Mouse (Mus musculus): ENCODE measurements at regions not wholly inside any gene's neighbourhood (a gene's known extent, or its start where the extent isn't known, plus 50 kb on each side); places are given as distances from the start of the nearest gene placed in this dataset.

DNA sequence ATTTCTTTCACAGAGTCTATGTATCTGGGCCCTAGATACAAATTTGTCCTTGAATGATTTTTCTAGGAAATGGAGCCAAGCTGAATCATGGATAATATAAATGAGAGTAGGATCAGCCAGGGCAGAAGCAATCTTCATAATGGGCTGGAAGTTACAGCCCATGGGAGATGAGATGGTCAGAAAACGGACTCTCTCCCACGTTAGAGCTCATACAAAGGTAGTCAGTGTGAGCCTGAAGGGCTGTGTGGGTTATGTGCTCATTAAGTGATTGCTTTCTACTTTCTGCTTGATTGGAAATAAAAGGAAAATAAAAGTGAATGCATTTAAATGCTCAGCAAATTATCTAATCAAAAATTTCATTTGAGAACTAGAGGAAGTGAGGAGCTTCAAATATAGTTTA is 2017.1 kb upstream of the Pcdh20 start:
- no peak for DNase-seq

DNA sequence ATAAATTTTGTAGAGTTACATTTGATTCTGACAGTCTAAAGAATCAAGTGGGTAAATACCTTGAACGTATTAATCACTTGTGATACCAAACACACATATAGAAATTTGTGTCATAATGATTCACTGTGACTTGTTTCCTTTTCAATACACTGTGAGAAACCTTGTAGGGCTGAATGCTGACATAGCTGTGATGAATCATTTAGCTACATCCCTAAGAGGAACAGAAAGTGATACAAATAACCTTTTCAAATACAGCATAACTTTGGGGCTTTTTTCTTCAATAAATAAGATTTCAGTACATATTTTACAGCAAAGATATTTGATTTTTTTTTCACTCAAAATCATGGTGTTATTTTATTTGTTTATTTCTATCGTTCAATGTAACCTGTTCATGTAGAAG is 1976.8 kb upstream of the Pcdh20 start:
- DNase-seq: no peak

DNA sequence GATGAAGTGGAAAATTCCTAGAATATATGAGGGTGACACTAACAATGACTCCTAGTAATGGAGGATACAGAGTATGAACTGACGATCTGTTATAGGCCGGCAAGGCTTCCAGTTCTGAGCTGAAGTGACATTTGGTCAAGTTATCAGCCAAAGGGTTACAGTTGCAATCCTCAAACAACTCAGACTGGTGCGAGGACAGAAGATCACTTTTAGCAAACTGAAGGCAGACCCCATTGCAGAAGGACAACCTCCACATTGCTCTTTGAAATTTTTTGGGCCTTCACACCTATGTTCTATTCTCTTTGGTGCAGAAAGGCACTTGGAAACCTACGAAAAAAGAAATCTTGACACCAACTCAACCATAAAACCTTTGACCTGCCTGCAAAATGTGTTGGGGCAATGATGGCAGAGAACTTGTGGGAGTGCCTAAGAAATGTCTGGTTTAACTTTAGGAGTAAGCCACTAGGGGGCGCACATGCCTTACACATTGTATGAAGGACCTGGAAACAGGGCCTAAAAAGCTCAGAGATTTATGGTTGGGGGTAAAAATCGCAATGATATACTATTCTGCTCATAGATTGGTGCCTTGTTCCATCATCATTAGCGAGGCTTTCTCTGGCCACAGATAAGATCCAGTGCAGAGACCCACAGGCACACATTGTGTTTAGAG is 1961.8 kb upstream of the Pcdh20 start:
- peak; percentile 23 for DNase-seq

DNA sequence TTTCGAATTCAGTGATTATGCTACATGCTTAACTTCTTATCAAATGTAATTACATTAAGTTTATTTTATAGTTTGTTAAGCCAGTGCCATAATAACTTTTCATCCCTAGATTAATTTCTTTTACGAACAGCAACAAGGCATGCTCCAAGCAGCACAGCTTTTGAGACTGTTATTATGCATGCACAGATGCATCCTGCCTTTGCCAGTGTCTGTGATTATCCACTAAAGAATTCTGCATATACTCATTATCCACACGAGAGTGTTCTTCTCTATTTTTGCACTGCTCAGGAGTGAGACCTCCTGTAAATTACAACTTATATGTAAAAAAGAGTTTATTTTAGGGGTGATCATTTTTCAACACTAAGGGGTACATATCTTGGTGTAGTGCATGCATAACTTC is 1941.5 kb upstream of the Pcdh20 start:
- DNase-seq: no peak

DNA sequence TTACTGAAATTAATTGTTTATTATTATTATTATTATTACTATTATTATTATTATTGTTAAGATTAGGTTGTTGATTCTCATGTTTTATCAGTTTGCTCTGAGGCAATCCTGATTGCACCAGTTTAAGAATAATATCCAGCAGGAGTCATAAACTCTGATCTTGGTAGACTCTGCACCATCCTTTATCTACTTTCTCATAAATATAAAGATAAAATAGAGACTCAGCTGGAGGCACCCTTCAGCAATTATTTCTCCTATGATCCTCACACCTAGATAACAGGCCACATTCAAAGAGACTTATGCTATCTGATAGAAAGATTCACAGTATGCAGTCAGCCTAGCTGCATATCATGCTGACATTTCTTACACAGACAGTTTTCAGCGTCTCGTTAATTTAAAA is 1935.2 kb upstream of the Pcdh20 start:
- DNase-seq: no peak

DNA sequence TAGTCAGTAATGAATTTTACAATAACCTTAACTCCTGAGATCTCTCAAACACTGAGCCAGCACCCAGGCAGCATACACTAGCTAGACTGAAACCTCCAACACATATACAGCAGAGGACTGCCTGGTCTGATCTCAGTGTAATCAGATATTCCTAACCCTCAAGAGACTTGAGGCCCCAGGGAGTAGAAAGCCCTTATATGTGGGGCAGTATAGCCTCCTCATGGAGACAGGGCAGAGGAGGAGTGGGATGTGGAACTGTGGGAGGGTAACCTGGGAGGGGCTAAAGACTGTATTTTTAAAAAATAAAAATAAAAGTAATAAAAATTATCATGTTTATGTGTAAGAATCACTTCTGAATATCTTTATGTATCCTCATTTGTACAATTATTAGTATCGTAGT is 1934.3 kb upstream of the Pcdh20 start:
- DNase-seq: no peak

DNA sequence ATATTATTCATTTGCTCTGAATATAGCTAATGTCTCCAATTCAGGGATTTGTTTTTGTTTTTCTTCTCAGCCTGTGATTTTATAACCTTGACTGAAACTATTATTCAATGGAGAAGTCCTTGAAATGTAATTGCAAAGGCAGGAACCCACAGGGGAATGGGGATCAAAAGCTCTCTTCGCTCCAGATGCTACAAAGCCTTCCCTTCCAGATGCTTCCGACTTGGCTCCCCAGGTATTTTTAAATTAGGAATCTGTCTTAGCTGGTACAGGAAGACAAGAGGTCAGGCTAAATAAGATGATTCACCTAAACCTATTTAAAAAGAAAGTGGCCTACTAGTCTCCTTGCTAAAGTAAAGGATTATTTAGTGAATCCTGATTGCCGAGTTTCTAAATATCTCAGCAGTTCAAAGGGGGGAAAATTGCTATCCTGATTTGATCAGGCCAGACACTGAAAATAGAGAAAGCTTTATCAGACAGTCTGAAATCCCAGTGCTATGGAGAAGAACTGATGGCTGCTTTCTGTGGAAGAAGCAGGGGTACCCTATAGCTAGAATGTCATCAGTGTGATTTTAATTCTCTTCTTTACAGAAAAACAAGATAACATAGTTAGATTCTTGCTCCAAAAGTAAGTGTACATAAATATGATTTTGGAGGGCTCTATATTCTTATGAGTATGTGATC is 1896.2 kb upstream of the Pcdh20 start:
- no peak for DNase-seq

DNA sequence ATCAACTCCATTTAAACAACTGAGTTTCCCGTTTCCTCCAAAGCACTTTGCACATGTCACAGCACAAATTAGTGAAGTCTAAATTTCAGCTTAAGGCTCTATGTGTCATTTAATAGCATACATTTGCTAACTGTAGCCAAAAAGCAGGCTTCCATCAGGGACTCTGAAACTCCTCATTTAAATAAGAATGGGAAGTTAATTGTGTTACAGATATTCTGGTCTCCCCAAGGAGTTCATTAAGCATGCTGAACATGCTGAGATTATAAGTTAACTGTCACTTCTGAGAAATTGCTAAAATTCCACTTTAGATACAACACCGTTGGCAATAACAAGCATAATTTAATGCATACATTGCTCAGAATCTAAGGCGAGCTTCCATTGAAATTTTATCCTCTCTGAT is 1863.3 kb upstream of the Pcdh20 start:
- no peak for DNase-seq

DNA sequence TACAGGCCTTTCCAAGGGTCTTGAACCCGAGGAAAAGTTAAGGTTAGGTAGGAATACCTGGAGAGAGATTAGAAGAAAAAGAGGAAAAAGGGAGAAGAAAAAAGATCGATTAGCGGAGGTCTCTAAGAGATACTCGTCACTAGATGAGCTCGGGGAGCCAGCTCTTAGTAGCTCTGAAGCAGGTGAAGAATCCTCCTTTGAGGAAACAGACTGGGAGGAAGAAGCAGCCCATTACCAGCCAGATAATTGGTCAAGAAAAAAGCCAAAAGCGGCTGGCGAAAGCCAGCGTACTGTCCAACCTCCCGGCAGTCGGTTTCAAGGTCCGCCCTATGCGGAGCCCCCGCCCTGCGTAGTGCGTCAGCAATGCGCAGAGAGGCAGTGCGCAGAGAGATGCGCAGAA is 1824.3 kb upstream of the Pcdh20 start:
- DNase-seq: peak; percentile 31

DNA sequence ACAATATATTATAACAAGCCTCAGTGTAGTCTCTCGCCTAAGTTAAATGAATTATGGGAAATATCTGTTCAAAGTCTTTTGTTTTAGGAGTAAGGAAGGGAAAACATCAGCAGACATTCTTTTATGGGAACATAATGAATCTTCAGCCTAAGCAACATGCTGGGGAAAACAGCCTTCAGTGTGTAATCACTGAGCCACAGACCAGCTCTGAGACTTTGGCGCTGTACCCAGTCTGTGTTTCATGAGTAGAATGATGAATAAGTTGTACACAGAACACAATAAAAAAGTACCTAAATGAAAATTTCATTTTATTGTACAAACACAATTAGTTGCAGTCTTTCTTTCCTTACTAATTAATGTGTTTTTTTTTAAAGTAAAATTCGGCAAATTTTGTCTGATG is 1774.8 kb upstream of the Pcdh20 start:
- DNase-seq: no peak

DNA sequence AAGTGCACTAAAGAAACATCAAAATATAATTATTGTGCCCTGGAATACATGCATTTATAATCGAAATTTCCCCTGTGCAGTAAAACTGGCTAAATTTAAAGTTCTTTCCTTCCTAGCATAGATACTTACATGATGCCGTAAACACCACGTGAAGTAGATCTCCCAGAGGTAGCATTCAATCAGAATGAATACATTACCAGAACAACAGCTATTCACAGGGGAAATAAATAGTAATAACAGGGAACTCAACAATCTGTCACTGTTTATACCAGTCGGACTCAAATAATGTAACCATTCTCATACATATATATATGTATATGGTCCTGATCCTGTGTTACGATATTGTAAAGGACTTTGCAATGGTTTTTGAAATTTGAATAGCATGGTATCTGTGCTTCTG is 1761.5 kb upstream of the Pcdh20 start:
- DNase-seq: no peak

DNA sequence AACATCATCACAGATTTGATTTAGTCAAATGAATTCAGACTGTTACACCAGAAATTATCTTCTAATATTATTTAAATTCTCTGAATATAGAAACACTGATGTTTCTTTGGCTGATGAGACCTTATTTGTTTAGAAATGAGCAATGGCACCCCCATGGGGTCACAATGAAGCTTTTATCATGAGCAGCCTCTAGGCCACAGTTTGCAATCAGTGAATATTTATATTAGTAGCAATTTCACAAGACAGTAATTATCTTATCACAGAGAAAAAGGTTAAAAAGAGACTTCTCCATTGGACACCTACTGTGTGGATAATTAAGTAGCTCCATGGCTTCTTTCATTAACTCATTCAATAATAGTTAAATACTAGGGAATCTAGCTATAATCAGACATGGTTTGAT is 1729.1 kb upstream of the Pcdh20 start:
- DNase-seq: no peak

DNA sequence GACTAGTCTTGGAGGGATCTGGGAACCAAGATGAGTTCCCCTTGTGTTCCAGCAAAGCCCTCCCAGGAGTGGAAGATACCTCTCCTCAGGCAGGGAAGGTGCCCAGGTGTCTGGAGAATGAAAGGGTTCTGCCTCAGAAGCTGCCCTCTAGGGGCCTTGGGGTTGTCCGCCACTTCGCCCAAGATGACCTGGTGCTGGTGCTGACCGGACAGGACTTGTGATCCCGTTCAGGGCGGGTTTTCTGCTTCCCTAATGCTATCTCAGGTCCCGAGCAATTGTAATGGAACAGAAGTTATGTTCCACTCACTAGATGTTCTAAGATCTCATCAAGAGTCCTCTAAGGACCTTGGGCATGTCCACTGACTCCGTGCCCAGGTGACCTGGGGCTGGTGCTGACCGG is 1726.6 kb upstream of the Pcdh20 start:
- no peak for DNase-seq

DNA sequence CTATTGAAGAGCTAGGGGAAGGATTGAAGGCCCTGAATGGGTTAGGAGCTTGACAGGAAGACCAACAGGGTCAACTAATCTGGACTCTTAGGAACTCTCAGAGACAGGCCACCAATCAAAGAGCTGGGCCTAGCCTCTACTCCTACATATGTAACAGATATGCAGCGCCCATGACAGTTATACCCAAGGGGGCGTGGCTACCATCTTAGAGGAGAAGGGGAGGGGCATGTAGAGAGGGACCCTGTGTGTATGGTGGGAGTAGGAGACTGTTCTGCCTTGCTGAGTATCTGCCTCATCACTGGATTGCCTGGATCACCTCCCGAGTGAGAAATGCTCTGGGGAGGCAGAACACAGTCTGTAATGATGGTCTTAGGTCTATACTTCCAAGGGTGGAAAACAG is 1701.5 kb upstream of the Pcdh20 start:
- DNase-seq: no peak

Measured in kidney, postnatal 14 days (tissue).